Mouse (Mus musculus): Measurements from ENCODE around the gene Slc19a3. TPM values are rescaled to one million over a fixed set of nuclear protein-coding genes. Genes with fewer than 3 reads are reported as not detected.

Gene Slc19a3
- 1 to 10 TPM in 1 of 2 experiments, under 1 TPM in 1; 0.83 to 1.5 TPM for total RNA-seq (2021)

DNA sequence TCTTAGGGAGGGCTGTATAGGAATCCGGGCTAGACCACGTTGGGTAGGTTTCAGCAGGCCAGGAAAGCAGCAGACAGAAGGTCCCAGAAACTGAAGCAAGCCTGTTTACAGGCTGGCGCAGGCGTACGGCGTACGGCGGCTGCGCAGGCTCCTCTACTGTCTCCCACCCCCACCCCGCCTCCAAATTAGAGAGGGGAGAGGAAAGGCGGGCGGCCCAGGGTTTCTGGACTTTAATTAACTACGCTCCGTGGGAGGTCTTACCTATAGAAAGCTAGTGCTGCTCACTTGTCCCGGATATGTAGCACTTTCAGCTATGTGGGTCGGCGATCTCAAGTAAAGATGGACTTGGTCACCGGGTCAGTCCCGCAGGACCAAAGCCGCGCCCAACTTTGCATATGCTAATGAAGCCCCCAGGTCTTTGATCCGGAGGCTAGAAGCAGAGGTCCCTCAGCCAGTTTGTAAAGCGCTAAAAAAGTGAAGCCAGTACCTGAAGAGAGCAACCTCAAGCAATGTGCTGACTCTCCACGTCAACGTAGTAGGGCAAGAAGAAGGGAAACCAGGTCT is at the start of gene Slc19a3:
Gene Slc19a3 (minus strand): TSS at position 340 of the 564 bp plus-strand sequence.
- peak; percentile 29 for DNase-seq

DNA sequence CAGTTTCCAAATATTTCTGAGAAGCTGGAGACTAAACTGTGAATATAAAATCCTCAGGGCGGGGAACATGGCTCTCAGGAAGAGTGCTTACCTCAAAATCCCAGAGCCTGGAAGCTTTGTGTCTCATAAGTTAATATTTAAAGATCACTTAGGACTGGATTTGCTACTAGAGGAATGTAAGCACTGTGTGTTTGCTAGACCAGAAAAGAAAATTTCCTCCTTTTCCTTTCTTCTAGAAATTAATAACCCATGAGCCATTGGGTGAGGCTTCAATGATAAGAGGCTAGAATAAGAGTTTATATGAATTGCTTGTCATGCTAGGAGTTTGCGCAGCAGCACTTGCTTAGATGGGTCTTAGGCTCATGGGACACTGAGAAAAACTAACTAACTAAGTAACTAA is 46.5 kb upstream of the Slc19a3 start:
- no peak for DNase-seq

DNA sequence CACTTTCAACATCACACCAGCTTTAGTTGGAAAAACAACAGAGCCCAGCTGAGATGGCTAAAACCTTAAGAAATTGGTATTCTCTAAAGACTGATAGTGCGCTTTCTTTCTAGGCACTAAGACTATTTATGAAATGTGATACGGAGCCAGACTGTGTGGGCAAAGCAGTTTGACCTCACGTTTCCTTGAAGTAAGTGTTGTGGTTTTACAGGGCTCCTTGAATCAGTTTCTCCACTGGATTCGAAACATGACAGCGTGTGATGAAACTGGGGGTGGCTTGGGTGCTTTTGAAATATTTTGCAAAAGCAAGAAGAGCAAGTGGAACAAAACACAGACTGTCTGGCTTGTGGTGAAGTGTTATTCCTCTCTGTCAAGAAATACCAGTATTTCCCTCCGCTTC is 38.8 kb upstream of the Slc19a3 start:
- DNase-seq = no peak

DNA sequence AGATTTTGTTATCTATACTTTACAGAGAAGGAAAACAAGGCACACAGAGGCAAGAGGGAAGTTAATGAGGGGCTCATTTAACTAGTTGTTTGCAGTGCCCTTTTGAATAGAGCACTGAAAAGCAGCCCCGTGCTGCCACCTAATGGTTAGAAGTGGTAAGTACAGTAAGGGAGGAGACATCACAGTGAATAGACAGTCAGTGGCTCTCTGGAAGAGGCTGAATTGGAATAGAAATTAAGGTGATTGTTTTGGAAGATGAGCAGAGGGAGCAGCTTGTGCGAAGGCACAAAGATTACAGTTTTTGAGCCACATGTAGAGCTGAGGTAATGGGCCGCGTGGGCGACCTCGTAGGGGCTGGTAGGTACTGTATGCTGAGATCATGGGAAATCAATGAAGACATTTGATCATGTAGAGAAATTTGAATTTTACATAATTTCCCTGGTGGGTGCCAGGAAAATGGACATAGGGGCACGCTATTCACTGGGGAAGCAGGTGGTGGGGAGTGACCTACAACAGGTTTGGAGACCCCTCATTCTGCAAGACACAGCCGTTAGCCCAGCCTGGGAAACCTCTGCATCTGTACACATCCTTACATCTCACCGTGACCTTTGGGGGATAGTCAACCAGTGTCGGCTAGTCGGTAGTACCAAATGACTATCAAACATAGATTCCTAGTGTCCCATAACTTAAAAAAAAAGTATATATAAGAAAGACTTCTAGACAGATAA is 38.1 kb upstream of the Slc19a3 start:
- peak; percentile 34 for DNase-seq

DNA sequence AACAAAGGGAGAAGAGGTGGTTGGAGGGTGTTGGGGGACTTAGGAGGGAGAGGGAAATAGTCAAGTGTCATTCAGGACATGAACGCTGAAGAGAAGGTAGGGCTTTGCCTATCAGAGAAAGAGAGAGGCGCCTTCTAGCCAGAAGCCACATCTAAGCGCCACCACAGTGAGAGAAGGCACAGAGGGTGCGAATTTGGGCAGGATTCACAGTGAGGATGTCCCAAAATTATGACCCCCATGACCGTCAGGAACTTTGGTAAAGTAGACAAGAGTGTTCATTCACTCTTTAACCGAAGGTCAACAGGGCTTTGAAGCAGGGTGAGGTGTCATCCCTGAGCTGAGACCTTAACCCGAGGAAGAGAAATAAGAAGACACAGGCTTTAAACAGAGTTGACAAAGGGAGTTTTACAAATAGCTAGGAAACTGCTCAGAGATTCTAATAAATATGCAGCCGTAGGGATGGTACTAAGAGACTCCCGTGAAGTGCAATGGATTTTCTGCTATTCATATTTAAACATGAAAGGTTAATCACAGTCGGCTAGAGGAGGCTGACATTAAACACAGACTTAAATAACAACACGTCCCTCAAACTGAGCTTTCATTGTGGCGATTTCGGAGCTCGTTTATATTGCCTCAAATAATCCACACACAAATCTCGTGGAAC is 37.4 kb upstream of the Slc19a3 start:
- no peak for DNase-seq

DNA sequence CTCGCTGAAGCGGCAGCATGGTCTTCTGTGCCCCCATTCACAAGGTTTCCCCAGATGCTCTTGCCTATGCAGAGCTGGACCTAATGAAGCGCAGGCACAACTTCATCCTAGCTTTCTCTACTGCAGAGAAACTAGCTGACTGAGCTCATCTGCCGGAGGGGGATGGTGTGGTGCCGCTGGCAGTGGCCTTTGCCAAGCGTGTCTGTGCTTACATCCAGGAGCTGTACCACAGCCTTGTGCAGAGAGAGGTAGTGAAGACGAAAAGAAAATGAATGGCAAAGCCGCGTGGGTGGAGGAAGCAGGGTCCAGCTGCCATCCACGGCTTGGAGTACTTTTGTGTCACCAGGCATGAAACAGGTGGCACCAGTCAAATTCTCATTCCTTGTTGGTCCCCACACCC is 29.0 kb upstream of the Slc19a3 start:
- DNase-seq = no peak

DNA sequence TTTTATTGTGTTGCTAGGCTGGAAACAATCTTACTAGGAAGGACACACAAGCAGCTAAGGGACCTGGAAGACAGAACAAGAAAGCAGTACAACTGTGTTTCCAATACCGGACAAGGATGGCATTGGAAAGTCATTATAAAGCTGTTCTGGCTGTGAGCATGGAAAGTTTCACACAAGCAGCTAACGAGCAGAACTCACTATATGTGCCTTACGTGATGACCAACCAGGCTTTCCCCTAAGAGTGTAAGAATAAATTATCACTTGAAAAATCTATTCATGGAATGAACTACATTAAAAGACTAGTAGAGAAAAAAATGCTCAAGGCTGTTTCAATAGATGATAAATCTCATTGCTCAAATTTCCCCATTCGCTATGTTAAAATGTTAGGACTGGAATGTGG is 28.3 kb upstream of the Slc19a3 start:
- no peak for DNase-seq

DNA sequence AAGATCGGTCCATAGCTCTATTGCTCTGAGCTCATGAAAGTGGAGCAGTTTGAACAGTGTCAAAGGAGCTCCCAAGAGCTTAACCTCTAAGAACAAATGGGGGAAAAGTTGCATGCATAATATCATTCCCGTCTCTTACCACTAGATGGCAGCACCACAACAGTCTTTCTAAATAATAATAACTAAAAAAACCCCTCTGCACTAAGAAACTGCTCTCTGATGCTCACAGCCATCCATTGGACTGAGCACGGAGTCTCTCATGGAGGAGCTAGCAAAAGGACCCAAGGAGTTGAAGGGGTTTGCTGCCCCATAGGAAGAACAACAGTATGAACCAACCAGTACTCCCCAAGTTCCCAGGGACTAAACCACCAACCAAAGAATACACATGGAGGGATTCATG is 26.6 kb upstream of the Slc19a3 start:
- peak; percentile 14 for DNase-seq

DNA sequence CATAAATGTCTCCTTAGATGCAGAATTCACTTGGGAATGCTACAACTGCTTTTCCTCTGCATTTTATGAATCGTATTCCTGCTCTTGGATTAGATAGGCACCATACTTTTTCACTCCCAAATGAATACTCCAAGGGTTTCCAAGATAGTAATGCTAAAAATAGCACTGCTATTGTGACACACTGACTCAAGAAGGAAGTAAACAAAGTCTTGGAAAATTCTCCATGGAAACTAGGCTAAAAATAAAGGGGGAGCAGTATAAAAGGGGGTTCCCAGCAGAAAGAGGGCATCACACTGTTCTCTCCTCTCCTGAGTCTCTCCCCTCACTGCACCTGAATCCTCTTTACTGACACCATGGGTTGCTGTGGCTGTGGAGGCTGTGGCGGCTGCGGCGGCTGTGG is 22.4 kb upstream of the Slc19a3 start, which contains the start of gene Krtap28-13:
Gene Krtap28-13 (plus strand): TSS at position 288 of the 400 bp plus-strand sequence.
- DNase-seq = no peak

DNA sequence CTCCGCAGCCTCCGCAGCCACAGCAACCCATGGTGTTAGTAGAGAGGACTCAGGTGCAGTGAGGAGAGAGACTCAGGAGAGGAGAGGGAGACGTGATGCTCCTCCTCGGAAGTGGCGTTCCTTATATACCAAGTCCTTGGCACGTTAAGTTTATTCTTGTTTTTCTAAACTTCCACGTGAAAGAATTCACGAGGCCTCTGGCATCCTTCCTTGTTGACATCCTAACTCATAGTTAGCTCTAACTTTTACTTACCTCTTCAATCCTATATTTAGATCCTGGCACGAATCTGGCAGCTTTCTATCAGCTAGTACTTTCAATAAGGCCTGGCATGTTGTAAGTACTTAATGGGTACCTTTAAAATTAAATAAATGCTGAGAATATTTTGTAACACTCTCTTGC is 21.0 kb upstream of the Slc19a3 start, which contains the start of gene A030005K14Rik:
Gene A030005K14Rik (minus strand): TSS at position 101 of the 400 bp plus-strand sequence.
- DNase-seq = no peak

DNA sequence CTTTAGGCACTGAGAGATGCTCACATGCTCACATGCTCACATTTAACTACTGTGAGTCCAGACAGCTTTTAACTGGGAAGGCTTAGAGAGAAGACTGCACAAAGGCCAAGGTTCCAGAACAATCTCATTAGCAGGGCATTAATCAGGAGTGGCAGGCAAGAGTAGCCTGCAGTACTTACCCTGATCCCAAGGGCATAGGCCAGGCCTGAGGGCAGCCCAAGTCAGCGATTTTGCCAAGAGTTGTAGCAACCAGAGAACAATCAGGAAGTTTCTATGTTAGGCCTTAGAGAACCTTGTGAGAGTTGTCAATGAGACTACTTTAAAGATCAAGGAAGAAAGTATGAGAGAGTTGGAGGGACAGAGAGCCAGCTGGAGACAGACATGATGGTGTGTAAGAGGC is 20.2 kb upstream of the Slc19a3 start:
- no peak for DNase-seq

DNA sequence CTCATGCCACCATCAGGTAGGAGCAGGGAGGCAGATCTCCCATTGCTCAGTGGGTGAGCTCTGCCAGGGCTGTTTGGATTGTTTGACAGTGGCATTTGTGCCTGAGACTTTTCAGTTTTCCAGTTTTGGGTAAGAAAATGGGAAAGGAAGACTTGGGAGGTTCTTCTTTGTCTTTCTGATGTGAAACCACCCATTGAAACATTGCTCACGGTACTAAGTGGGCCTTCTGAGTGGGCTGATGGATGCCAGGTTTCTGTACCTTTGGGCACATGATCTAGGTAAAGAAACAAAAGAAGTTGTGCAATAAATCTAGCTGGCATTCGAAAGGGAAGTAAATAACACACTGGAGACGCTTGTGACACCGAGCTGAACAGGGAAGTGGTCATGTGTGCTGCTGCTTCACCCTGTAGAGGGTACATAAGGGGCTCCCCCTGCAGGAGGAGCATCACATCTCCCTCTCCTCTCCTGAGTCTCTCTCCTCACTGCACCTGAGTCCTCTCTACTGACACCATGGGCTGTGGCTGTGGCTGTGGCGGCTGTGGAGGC is 6.7 kb upstream of the Slc19a3 start, which contains the start of gene Gm47969:
Gene Gm47969 (plus strand): TSS at position 51 of the 546 bp plus-strand sequence.
- no peak for DNase-seq

DNA sequence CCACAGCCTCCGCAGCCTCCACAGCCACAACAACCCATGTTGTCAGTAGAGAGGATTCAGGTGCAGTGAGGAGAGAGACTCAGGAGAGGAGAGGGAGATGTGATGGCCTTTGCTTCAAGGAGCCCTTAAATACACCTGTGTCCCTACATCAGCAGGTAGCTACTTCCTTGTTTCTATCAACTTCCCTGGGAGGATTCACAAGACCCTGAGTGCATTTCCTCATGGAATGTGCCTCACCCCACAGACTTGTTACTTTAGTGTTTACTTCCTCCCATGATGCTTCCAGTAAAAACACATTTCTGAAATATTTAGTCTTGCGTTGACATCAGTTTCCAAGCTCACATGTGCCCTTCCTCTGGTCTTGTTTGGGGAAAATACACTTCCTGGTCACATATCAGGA is 4.1 kb upstream of the Slc19a3 start, which contains the start of gene Krtap28-10:
Gene Krtap28-10 (minus strand): TSS at position 101 of the 400 bp plus-strand sequence.
- DNase-seq = no peak

DNA sequence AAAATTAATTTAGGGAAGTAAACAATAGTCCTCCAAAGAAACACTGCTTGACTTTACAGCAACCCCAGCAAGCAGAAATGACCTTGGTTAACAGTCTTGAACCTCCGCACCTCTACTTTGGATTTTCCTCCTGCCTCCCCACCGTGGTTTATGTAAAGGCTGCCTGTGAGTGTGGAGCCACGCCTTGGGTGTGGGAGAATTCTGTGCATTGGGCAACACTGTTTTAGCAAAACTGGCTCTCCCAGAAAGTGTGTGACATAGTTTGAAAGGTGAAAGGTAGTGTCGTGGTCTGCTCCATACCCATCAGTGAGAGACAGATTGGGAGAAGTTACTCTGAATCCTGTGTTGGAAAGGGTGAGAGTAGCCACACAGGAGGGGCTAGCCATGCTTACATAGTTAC is 832 bp upstream of the Slc19a3 start:
- no peak for DNase-seq

DNA sequence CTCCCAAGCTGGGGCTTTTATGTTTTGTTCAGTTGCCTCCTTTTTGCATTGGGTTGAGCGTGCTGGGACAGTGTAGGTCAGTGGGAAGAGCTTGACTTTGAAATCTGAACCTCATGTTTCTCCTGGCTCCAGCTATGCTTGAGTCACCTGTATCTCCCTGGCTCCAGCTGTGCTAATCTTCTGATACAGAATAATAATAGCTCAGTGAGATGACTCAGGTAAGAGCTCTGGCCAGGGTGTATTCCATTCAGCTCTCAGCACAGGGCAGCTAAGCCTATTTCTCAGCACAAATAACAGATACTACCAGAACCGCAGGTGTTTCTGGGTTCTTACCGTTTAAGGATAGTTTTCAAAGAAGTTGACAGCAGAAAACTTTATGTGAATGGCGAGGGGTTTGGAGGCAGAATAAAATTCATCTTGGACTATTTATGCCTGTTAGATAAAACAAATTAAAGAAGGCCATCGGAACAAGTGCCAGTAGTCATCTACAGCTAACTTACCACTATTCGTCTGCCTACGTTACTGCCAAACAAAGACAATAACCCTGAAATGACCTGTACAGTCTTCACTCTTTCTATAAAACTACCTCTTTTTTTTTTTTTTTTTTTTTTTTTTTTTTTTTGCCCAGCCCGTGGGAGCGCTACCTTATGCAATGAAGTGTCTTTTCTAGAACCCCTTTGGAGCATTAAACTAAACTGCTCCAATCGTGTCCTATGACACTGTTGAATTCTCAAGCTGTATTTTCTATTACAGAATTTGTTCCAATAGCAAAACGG is 1.2 kb downstream of the Slc19a3 start:
- DNase-seq = no peak

DNA sequence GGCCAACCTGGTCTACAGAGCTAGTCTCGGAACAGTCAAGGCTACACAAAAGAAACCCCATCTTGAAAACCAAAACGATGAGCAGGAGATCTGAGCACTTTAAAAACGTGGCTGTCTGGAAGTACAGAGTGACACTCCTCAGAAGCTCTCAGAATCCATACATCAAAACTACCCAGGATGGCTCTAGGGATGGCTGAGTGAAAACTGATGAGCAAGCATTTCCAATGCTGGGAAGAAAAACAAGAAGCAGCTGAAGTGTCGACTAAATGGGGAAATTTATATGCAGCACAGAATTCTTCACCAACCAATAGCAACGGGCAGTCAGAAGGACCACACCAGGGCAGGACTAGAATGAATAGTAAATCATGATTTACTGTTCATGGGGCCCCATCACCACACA is 3.7 kb downstream of the Slc19a3 start:
- DNase-seq = no peak

DNA sequence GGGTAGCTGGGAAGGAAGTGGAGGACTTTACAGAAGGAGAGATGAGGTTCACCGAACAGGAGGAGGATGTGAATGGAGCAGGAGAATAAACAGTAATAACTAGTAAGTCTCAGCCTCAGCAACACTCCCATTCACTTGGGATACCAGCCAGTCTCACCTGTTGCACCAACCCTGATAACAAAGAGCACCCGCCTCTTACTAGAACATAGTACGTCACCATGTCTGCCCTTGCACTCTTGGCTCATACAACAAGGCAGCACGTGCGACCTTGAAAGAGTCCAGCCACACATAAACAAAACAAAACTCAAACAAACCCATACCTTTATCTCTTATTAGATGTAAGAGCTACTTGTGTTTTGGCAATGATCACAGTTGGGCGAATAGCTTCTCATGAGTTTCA is 5.7 kb downstream of the Slc19a3 start:
- no peak for DNase-seq

DNA sequence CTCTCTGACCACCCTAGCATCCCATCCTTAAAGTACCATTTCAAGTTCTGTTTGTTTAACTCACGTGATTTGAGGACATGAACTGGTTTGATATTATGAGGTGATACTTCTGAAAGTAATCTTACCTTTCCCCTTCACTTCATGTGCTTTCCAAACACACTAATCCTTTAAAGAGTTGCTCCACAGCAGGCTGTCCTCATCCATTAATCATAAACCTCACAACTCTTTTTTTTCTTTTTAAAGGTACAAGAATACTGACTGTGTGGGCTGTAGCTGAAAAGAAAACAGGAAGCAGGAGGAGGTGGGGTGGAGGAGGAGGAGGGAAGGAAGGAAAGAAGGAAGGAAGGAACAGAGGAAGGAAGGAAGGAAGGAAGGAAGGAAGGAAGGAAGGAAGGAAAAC is 6.3 kb downstream of the Slc19a3 start:
- no peak for DNase-seq

DNA sequence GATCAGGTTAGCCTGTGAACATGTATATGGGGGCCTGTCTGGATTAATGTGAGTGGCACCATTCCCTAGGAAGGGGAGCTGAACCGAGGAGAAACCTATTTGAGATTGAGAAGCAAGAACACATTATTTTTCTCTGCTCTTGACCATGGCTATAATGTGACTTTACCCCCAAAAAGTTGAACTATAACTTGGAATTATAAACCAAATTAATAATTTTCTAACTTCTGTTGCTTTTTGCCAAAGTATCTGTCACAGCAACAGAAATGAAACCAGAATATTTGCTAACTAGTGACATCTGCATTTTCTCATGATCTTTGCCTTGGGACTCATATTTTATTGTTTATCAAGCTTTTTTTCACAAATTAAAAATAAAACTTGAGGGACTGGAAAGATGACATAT is 21.7 kb downstream of the Slc19a3 start:
- DNase-seq = no peak

DNA sequence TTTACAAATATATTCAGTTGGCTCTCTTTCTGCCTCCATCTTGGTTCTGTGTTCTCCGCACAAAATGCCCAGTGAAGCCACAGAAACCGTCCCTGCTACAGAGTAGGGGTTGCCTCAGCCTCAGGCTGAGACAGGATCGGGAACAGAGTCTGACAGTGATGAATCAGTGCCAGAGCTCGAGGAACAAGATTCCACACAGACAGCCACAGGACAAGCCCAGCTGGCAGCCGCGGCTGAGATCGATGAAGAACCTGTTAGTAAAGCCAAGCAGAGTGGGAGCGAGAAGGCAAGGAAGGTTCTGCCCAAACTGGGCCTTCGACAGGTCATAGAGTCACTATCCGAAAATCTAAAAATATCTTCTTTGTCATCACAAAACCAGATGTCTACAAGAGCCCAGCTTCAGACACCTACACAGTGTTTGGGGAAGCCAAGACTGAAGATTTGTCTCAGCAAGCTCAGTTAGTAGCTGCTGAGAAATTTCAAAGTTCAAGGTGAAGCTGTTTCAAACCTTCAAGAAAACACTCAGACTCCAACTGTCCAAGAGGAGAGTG is 22.8 kb downstream of the Slc19a3 start:
- DNase-seq = no peak

DNA sequence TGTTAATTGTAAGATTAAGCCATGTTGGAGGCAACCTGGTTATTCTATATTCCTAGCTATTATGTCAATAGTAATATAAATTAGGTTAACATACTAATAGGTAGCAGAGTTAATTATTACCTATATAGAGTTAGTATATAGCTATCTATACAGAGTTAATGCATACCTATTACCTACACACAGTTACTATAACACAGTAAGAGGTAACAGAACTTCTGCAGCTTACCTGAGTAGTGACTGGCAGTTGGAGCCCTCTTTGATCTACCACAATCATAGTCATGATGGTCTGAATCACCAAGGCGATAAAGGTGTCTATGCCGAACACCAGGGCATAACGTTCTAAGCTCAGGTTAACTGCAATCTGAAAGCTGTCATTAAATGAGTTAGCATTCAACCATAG is 23.8 kb downstream of the Slc19a3 start:
- DNase-seq = no peak

DNA sequence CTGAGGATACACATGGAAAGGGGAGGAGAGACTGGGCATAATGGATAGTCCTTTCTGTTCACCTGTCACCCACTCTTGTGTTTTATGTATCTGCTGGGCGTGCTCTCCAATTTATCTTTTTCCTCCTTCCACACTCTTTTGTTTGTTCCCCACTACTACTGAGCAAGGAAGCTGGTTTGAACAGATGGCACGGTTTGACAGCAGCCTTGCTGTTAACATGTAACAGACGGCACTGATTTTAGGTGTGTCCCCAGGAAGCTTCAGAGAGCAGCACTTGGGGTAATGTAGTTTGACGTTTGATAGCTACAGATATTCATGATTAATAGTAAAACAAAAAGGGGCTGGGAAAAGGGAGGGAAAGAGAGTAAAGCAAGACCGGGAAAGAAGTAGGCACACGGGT is 30.8 kb downstream of the Slc19a3 start:
- DNase-seq = no peak

All from heart, postnatal 4 days (tissue).